Mouse (Mus musculus) MEL (cell line): ENCODE results near the gene Xbp1.

Experiments used
- CTCF ChIP-seq, 3 experiments: IDR thresholded peaks in 2 of 3; conservative IDR thresholded peaks in 1 of 3; 2 replicates each; pipeline ENCODE4 v1.5.1; 2011 to 2012; ENCODE audit warnings: low read length in 3 of 3, low read depth in 2 of 3, mild to moderate bottlenecking in 2 of 3, improper control_type of control experiment in 1 of 3, inconsistent platforms in 1 of 3, mixed read lengths in 1 of 3, moderate library complexity in 1 of 3; ENCODE audit not compliant: control insufficient read depth in 1 of 3, insufficient read depth in 1 of 3, poor library complexity in 1 of 3, severe bottlenecking in 1 of 3
- EP300 ChIP-seq, 2 experiments: IDR thresholded peaks; 2 replicates each; pipeline ENCODE4 v1.6.1; 2011; ENCODE audit warnings: improper control_type of control experiment in 2 of 2, low read length in 2 of 2, low read depth in 1 of 2, mild to moderate bottlenecking in 1 of 2
- GATA1 ChIP-seq: IDR thresholded peaks from 2 replicates; pipeline ENCODE4 v1.6.1; 2011; ENCODE audit warnings: low read depth, low read length, improper control_type of control experiment
- MAFK ChIP-seq: IDR thresholded peaks from 2 replicates; pipeline ENCODE4 v1.6.1; 2011; ENCODE audit warnings: low read depth, mild to moderate bottlenecking, low read length, improper control_type of control experiment, borderline replicate concordance
- MAX ChIP-seq: IDR thresholded peaks from 2 replicates; pipeline ENCODE4 v1.6.1; 2011; ENCODE audit warnings: low read length, improper control_type of control experiment
- NELFE ChIP-seq: IDR thresholded peaks from 2 replicates; pipeline ENCODE4 v1.6.1; 2011; ENCODE audit warnings: low read depth, low read length, improper control_type of control experiment
- POLR2A ChIP-seq, 2 experiments: IDR thresholded peaks; 2 replicates each; pipeline ENCODE4 v1.6.1; 2011 to 2012; ENCODE audit warnings: low read length in 2 of 2, mild to moderate bottlenecking in 2 of 2, control low read depth in 1 of 2, improper control_type of control experiment in 1 of 2, low read depth in 1 of 2, moderate library complexity in 1 of 2; ENCODE audit not compliant: control insufficient read depth in 1 of 2, insufficient read depth in 1 of 2, poor library complexity in 1 of 2
- POLR2AphosphoS2 ChIP-seq: IDR thresholded peaks from 2 replicates; pipeline ENCODE4 v1.6.1; 2011; ENCODE audit warnings: low read length, improper control_type of control experiment
- RAD21 ChIP-seq: IDR thresholded peaks from 2 replicates; pipeline ENCODE4 v1.6.1; 2011; ENCODE audit warnings: mild to moderate bottlenecking, low read depth, low read length, improper control_type of control experiment
- RCOR1 ChIP-seq: IDR thresholded peaks from 2 replicates; pipeline ENCODE4 v1.6.1; 2012; ENCODE audit warnings: low read depth, mild to moderate bottlenecking, inconsistent platforms, low read length, improper control_type of control experiment
- TAL1 ChIP-seq: IDR thresholded peaks from 2 replicates; pipeline ENCODE4 v1.6.1; 2012; ENCODE audit warnings: mild to moderate bottlenecking, inconsistent platforms, low read length, moderate library complexity, mixed read lengths
- ZMIZ1 ChIP-seq: IDR thresholded peaks from 2 replicates; pipeline ENCODE4 v1.6.1; 2012; ENCODE audit warnings: low read depth, mild to moderate bottlenecking, inconsistent platforms, low read length, improper control_type of control experiment, moderate library complexity

- TF ChIP-seq CTCF (IDR thresholded peaks at IDR 0.05 in 2 of 3, conservative IDR thresholded peaks at IDR 0.05 in 1 of 3; ENCODE audit: control insufficient read depth in 1 of 3, insufficient read depth in 1 of 3, low read depth in 2 of 3, low read length in 3 of 3, poor library complexity in 1 of 3, severe bottlenecking in 1 of 3) (no peak), POLR2A (IDR thresholded peaks at IDR 0.05; ENCODE audit: control insufficient read depth in 1 of 2, insufficient read depth in 1 of 2, low read depth in 1 of 2, low read length in 2 of 2, poor library complexity in 1 of 2) (no peak), EP300 (IDR thresholded peaks at IDR 0.05; ENCODE audit: low read depth in 1 of 2, low read length in 2 of 2) (peak; percentile 95 to 96), POLR2AphosphoS2 (peak; percentile 50; the same call in 1 of the 2 replicates), NELFE (no peak), GATA1 (peak; percentile 94), MAX (no peak), TAL1 (peak; percentile 90), MAFK (peak; percentile 55; the same call in 1 of the 2 replicates), RAD21 (no peak), RCOR1 (peak; percentile 64; the same call in 1 of the 2 replicates), ZMIZ1 (no peak)
Observed at GRCm38 (mm10) chr11:5571856-5572255, 51.4 kb downstream of the Xbp1 start.
